Mouse (Mus musculus) lung, adult 2 months (tissue): ENCODE measurements around the gene Scd2.

ENCODE experiments used
- CTCF ChIP-seq: fragments of 200-500 bp; IDR thresholded peaks from 2 replicates; pipeline ENCODE4 v1.5.1; 2011; ENCODE audit warnings: mild to moderate bottlenecking, low read length, control low read depth; ENCODE audit not compliant: insufficient read depth
- POLR2A ChIP-seq: fragments of 200-500 bp; IDR thresholded peaks from 2 replicates; pipeline ENCODE4 v1.6.1; 2011; ENCODE audit warnings: low read depth, mild to moderate bottlenecking, control low read depth, low read length, borderline replicate concordance; ENCODE audit errors: extremely low read depth

DNA sequence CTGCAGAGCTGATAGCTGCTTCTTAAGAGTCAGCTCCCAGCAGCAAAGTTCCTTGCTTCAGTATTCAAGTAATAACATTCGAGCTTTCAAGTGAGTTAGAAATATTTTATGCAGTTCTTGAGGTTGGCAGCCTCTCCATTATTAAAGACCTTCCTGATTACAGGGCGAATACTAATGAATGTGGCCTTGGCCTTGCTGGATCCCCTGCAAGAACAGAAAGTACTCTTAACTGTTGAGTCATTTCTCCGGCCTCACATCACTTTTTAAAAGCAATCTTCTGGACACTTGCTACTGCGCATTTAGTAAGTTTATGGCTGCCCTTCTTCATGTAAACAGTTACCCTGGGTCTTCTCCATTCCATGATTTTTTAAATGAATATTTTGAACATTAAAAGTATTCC, 27.7 kb downstream of the Scd2 start:
- no peak for TF ChIP-seq POLR2A
- no peak for TF ChIP-seq CTCF
